Mouse (Mus musculus): ENCODE results near the gene Dennd4c.

Gene Dennd4c

DNA sequence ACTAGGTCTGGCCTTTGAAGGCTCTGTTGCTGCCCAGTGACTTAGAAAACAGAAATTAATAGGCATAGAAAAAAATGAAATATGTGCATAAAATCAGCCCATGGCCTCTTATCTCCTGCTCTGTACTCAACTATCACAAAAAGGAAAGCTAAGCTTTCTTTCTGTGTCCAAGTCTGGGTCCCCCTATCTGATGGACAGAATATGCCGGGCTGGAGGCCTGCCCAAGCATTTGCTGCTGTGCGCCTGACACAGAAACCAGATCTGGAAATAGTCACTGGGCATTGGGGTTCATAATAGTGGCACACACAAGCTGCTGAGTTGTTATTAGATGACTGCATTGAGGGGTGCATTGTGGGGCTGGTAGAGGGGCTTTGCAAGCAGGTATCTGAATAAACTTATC is 131.1 kb downstream of the Dennd4c start:
- intact Hi-C loops (cut with DNase I), result no loop called here

DNA sequence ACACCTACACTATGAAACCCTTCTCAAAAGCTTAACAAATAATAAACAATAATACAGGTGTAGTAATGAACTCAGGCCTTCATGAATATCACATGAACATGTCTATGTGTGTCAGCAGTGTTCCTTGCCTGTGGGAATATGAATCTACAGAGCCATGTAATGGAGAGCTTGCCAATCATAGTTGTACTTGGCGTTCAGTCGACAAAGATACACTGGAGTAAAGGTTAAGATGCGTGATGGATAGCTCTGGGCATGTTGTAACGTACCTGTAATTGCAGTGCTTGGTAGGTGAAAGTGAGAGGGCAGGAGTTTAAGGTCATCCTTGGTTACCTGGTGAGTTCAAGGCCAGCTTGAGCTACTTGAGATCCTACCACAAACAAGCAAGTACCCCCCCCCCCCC is 132.8 kb downstream of the Dennd4c start:
- intact Hi-C loops (cut with DNase I), result no loop called here

- intact Hi-C loops (cut with DNase I), result no loop called here
Measured at GRCm38 (mm10) chr4:86882413-86882812, 134.1 kb downstream of the Dennd4c start.

DNA sequence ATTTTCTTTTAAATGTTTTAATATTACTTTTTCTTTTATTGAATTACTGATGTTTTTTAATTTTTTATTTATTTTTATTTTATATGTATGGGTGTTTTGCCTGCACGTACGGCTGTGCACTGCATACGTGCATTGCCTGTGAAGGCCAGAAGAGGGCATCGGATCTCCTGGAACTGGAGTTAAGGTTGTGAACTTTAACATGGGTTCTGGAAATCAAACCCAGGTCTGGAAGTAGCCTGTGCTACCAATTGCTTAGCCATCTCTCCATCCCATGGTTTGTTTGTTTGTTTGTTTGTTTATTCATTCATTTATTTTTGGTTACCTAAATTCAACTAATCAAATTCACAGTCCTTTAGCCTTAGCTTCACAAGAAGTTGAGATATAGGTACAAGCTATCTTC is 136.6 kb downstream of the Dennd4c start:
- intact Hi-C loops (cut with DNase I), result loop anchor here (2.0 kb wide), 1 partner anchor 38 kb away; no protein-coding TSS in a partner anchor

DNA sequence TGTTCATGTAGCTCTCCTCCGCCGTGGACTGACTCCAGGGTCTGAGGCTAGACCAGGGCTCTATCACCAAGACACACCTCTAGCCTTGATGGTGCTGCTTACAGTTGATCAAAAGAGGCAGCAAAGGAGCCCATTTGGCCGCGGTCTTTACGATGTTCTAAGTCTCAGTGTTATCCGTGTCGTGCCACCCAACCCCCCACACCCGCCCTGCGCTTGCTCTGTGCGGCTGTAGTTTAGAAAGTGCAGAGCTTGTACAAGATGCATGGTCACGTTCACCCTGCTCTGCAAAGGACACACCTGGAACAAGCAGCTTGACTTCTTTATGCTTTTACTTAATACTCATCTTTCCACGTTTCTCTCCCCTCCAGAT is 137.4 kb downstream of the Dennd4c start:
- intact Hi-C loops (cut with DNase I), result loop anchor here (2.0 kb wide), 1 partner anchor 37 kb away; no protein-coding TSS in a partner anchor

DNA sequence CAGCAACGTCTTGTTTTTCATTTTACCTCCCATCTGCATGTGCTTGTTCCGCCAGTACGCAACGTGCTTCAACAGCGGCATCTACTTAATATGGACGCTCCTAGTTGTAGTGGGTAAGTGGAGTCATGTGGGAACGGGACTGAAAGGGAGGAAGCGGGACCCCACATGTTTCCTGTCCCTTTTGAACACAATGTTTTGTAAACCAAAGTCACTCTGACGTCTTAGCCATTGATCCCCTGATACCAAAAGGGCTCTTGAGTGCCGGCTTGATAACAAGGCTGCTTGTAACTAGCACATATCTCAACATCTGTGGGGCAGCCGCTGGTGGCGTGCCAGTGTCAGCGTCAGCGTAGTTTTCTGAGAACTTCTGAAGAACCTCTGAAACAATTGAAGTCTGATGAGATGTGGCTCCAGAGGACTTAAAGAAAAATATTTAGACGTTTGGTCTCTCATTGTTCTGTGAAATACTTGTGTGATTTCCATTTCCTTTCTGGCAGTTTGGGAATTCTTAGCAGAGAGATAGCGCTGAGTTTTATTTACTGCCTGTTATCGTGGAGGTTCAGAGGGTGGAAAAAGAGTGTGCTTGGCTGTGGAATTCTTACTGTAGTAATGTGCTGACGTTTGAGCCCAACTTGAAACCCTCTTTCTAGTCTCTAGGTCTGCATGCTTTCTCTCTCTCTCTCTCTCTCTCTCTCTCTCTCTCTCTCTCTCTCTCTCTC is 138.0 kb downstream of the Dennd4c start:
- intact Hi-C loops (cut with DNase I), result no loop called here

GRCm38 (mm10) chr4:86887879-86888278 is 139.5 kb downstream of the Dennd4c start:
- intact Hi-C loops (cut with DNase I), result no loop called here

DNA sequence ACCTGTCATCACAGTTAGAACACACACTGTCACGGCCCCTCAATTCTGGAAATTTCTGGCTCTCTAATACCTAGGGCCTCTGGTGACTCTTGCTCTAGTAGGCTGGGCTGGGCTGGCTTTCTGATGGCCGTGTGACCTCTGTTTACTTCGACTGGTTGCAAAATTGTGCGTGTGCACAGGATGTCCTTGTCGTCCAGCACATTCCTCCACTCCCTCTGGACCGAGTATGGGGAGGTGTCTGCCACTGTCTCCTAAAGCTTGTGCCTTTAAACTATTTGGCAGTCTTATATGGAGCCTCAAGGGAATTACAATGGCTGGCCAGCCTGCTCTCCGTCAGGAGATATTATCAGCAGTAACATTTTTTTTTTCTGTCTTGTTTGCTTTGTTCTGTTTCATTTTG is 149.1 kb downstream of the Dennd4c start:
- intact Hi-C loops (cut with DNase I), result no loop called here

DNA sequence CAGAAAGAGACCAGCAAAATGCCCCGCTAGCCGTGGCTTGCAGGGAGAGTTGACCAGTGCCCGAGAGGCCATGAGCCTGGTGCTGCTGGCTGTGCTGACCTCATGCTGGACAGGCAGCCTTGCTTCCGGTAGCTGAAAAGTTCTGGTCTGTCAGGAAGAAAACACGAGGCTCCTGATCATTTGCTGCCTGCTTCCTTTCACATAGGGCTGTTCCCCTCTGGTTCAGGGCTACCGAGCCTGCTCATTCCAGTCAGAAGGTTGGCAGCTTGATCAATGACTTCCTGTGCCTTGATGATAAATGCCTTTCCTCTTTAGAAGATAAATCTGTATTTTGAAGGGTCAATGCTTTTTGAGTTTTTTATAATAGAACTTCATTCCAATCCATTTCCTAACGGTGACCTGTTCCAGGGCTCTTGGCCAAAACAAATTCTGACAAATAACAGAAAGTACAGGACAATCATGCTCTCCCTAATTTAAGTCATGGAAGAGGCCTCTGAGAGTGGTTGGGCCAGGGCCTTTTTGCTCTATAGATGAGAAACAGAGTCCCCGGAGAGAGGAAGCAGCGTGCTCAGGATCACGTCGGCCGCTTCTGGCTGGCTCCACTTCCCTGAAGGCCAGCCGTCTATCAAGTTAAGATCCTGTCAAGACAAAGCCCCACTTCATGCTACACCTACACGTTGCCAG is 150.6 kb downstream of the Dennd4c start:
- intact Hi-C loops (cut with DNase I), result no loop called here

Measured in adrenal gland (tissue).